Comparison of ENCODE assay signal across 30 mouse cellular contexts in genomic region chr7:144911121-144911520, GRCm38 (mm10). TPM values are rescaled to one million over a fixed set of nuclear protein-coding genes. Genes with fewer than 3 reads are reported as not detected.
DNase-seq lines count a peak whose midpoint lies in the region; TF ChIP-seq lines count a peak whose summit lies in the region.
"Had no signal": no experiment of that assay in that cellular context is flagged by ENCODE, and none has a peak within 500 bp of the region (broad histone marks: within the 10 kb centered on the region; RNA-seq: fewer than 3 reads in every experiment).

No protein-coding gene starts in this region.

- H3K36me3 ChIP-seq in CH12.LX (replicated peaks in 1 of 2; ENCODE audit: control insufficient read depth in 1 of 2, insufficient read depth in 1 of 2, low read length in 1 of 2), result no peaks in the 10 kb centered on the region
- H3K36me3 ChIP-seq: embryonic facial prominence, embryonic 12.5 days; embryonic facial prominence, embryonic 15.5 days; hindbrain, embryonic 12.5 days; hindbrain, embryonic 15.5 days had no signal

- no peak for TF ChIP-seq EP300 in CH12.LX (IDR thresholded peaks at IDR 0.05; ENCODE audit: low read length)

- dilution Hi-C loops in CH12.LX (cut with MboI; ENCODE audit: extremely low pct_ligation_motif_present, extremely low pct_unique_long_range_greater_than_20kb, low sequenced_read_pairs), result no loop called here

- no peak overlapping the region for H3K27ac ChIP-seq in CH12.LX (ENCODE audit: insufficient read depth, low read depth)
- H3K27ac ChIP-seq: embryonic facial prominence, embryonic 12.5 days; embryonic facial prominence, embryonic 15.5 days; hindbrain, embryonic 12.5 days; hindbrain, embryonic 15.5 days had no signal

- peaks cover 2% of the 10 kb centered on the region for H3K9me3 ChIP-seq in CH12.LX (replicated peaks; ENCODE audit: low read length)
- H3K9me3 ChIP-seq: embryonic facial prominence, embryonic 12.5 days; embryonic facial prominence, embryonic 15.5 days; G1E; hindbrain, embryonic 12.5 days; hindbrain, embryonic 15.5 days had no signal

- no peak for TF ChIP-seq CTCF in CH12.LX (conservative IDR thresholded peaks at IDR 0.05 in 1 of 2, IDR thresholded peaks at IDR 0.05 in 1 of 2; ENCODE audit: low read depth in 2 of 2, low read length in 2 of 2)

- DNase-seq in cerebellum, adult 9-10 months, result peak; percentile 26
- DNase-seq in cerebellum, postnatal 36 days, result no peak
- peak; percentile 60 to 69 for DNase-seq in left cerebral cortex, postnatal 25 days (ENCODE audit: low spot score in 2 of 2)
- DNase-seq in left cerebral cortex, postnatal 36 days (ENCODE audit: low spot score in 2 of 2), result no peak
- DNase-seq in CH12.LX (ENCODE audit: extremely low read depth), result no peak
- DNase-seq in lung, postnatal 36 days, result no peak
- DNase-seq: adrenal gland, adult 2 months; adrenal gland, postnatal 14 days; cerebellum, adult 11-12 months; cerebellum, adult 8-10 months; cerebellum, postnatal 14 days; forebrain, postnatal 0 days; gastrocnemius, postnatal 10 days; heart, adult 11 months had no signal

- intact Hi-C loops in left cerebral cortex, postnatal 25 days (cut with DNase I), result no loop called here
- intact Hi-C loops in left cerebral cortex, postnatal 36 days (cut with DNase I), result no loop called here

- H3K4me2 ChIP-seq in CH12.LX (ENCODE audit: insufficient read depth, low read depth, poor library complexity, severe bottlenecking), result no peak overlapping the region
- H3K4me2 ChIP-seq: embryonic facial prominence, embryonic 12.5 days; embryonic facial prominence, embryonic 15.5 days; heart, embryonic 11.5 days; hindbrain, embryonic 12.5 days; hindbrain, embryonic 15.5 days had no signal

- no peak for TF ChIP-seq RAD21 in CH12.LX (IDR thresholded peaks at IDR 0.05; ENCODE audit: low read depth, low read length)

- no peak overlapping the region for H3K9ac ChIP-seq in CH12.LX (ENCODE audit: insufficient read depth, low read depth)
- H3K9ac ChIP-seq: embryonic facial prominence, embryonic 12.5 days; embryonic facial prominence, embryonic 15.5 days; forebrain, postnatal 0 days; hindbrain, embryonic 12.5 days; hindbrain, embryonic 15.5 days had no signal

- TF ChIP-seq POLR2A in CH12.LX (IDR thresholded peaks at IDR 0.05; ENCODE audit: low read depth, low read length), result no peak

- H3K27me3 ChIP-seq in CH12.LX (replicated peaks), result peaks cover 61% of the 10 kb centered on the region
- H3K27me3 ChIP-seq: hindbrain, embryonic 12.5 days; hindbrain, embryonic 15.5 days had no signal

- H3K4me1 ChIP-seq in CH12.LX (ENCODE audit: control insufficient read depth in 1 of 2, insufficient read depth in 2 of 2), result peaks cover 11 to 13% of the 10 kb centered on the region in 2 experiments

- H3K79me2 ChIP-seq in CH12.LX (replicated peaks; ENCODE audit: control insufficient read depth, extremely low read depth, insufficient read depth, poor library complexity, severe bottlenecking), result no peaks in the 10 kb centered on the region

- in situ Hi-C loops in CH12.LX (cut with MboI; ENCODE audit: low pct_ligation_motif_present, low pct_unique_long_range_greater_than_20kb, low sequenced_read_pairs), result no loop called here

- H3K4me3 ChIP-seq in CH12.LX (replicated peaks in 1 of 3; ENCODE audit: low read depth in 2 of 3, low read length in 2 of 3, poor library complexity in 1 of 3), result no peak overlapping the region
- H3K4me3 ChIP-seq: embryonic facial prominence, embryonic 12.5 days; embryonic facial prominence, embryonic 15.5 days; hindbrain, embryonic 12.5 days; hindbrain, embryonic 15.5 days had no signal

TF ChIP-seq in CH12.LX, 34 proteins besides CTCF, POLR2A, EP300 and RAD21:
- TF ChIP-seq MXI1 (IDR thresholded peaks at IDR 0.05; ENCODE audit: low read depth, low read length) (no peak), RCOR1 (conservative IDR thresholded peaks at IDR 0.05; ENCODE audit: low read depth, low read length) (no peak), CHD1 (IDR thresholded peaks at IDR 0.05; ENCODE audit: low read depth, low read length) (no peak), MEF2A (IDR thresholded peaks at IDR 0.05; ENCODE audit: borderline replicate concordance, low read depth, low read length) (no peak), NRF1 (IDR thresholded peaks at IDR 0.05; ENCODE audit: low read depth, low read length) (no peak), ELF1 (IDR thresholded peaks at IDR 0.05; ENCODE audit: low read depth, low read length) (peak; percentile 71), USF2 (conservative IDR thresholded peaks at IDR 0.05; ENCODE audit: low read depth, low read length) (no peak), ZNF384 (IDR thresholded peaks at IDR 0.05; ENCODE audit: low read depth, low read length) (no peak), TBP (conservative IDR thresholded peaks at IDR 0.05; ENCODE audit: low read depth, low read length) (peak; percentile 98), NELFE (IDR thresholded peaks at IDR 0.05; ENCODE audit: low read depth, low read length) (no peak)
TF ChIP-seq in CH12.LX: peak in this region for 2.

RNA-seq across cellular contexts. Expression of gene LTO1, which starts 3.8 kb away (rescaled TPM):
- 10 to 100 TPM; 24.4 to 25.3 TPM for total RNA-seq in left cerebral cortex, postnatal 25 days (2021)
- 10 to 100 TPM; 23.7 to 32.4 TPM for total RNA-seq in left cerebral cortex, postnatal 36 days (2021)
- total RNA-seq in CH12.LX (2012; rRNA removed) (10.2 and 10.7 TPM in 2 replicates), CH12.LX (2014; rRNA removed) (3.9 and 4.0 TPM in 2 replicates)
- polyA plus RNA-seq in CH12.LX (2012; ENCODE audit: insufficient read length, low read depth), result 8.5 and 14.3 TPM in 2 replicates

RNA-seq across cellular contexts. Expression of gene Fgf15, which starts 14.8 kb away (rescaled TPM):
- total RNA-seq in left cerebral cortex, postnatal 25 days (2021), result not detected
- total RNA-seq in left cerebral cortex, postnatal 36 days (2021), result not detected
- total RNA-seq in CH12.LX (2012; rRNA removed) (not detected in 2 replicates), CH12.LX (2014; rRNA removed) (not detected in 2 replicates)
- not detected in 2 replicates for polyA plus RNA-seq in CH12.LX (2012; ENCODE audit: insufficient read length, low read depth)
- total RNA-seq: adrenal gland, postnatal 14 days; common myeloid progenitor, adult 5-6 weeks; gastrocnemius, adult 18-20 months; gastrocnemius, postnatal 10 days; gastrocnemius, postnatal 4 days; heart, adult 8-10 months; heart, postnatal 25 days; hematopoietic stem cell, adult 5-6 weeks had no signal
- polyA plus RNA-seq: frontal cortex, adult 2 months; heart, embryonic 14.5 days; heart, postnatal 0 days; intestine, embryonic 14.5 days had no signal

RNA-seq across cellular contexts. Expression of gene Ccnd1, which starts 28.6 kb away (rescaled TPM):
- 10 to 100 TPM; 44.4 to 52.2 TPM for total RNA-seq in left cerebral cortex, postnatal 25 days (2021)
- 10 to 100 TPM; 41.8 to 55.4 TPM for total RNA-seq in left cerebral cortex, postnatal 36 days (2021)
- total RNA-seq in CH12.LX (2012; rRNA removed) (0.13 and 0.34 TPM in 2 replicates), CH12.LX (2014; rRNA removed) (0.08 TPM in 1 of 2 replicates, not detected in the other)
- polyA plus RNA-seq in CH12.LX (2012; ENCODE audit: insufficient read length, low read depth), result 0.11 and 0.16 TPM in 2 replicates
- polyA plus RNA-seq: G1E had no signal

Comparison
In these comparisons a context has a peak if more than half of its experiments do, and no peak if none do; other contexts are left out.
1. DNase-seq: peak in cerebellum, adult 9-10 months (single experiment) and left cerebral cortex, postnatal 25 days (2 of 2); none in cerebellum, postnatal 36 days (0 of 2), left cerebral cortex, postnatal 36 days (0 of 2), CH12.LX (single experiment) and lung, postnatal 36 days (single experiment).
2. RNA of gene Ccnd1, which starts 28.6 kb away (total RNA-seq): 41.8 to 55.4 TPM in left cerebral cortex, postnatal 36 days and 44.4 to 52.2 TPM in left cerebral cortex, postnatal 25 days; 0.08 to 0.34 TPM in CH12.LX; every median in the first group is over 10 times any median in the second.